ENCODE assay signal across 20 mouse cellular contexts in genomic region chr9:83659081-83659480, GRCm38 (mm10).
"Had no signal": no experiment of that assay in that cellular context is flagged by ENCODE, and none has a peak within 500 bp of the region (broad histone marks: within the 10 kb centered on the region; RNA-seq: fewer than 3 reads in every experiment).

No protein-coding gene starts in this region.

- H3K36me3 ChIP-seq: limb, embryonic 10.5 days; limb, embryonic 13.5 days; liver, embryonic 13.5 days; midbrain, embryonic 12.5 days; midbrain, embryonic 15.5 days; neural tube, embryonic 12.5 days had no signal

- H3K9me3 ChIP-seq: limb, embryonic 10.5 days; limb, embryonic 13.5 days; liver, embryonic 13.5 days; midbrain, embryonic 12.5 days; midbrain, embryonic 15.5 days had no signal

- H3K4me2 ChIP-seq: limb, embryonic 13.5 days; liver, embryonic 13.5 days; lung, embryonic 14.5 days; midbrain, embryonic 12.5 days; midbrain, embryonic 15.5 days; neural tube, embryonic 12.5 days had no signal

- H3K9ac ChIP-seq: limb, embryonic 13.5 days; liver, embryonic 13.5 days; lung, embryonic 14.5 days; midbrain, embryonic 12.5 days; midbrain, embryonic 15.5 days; neural tube, embryonic 12.5 days had no signal

- DNase-seq: kidney, adult 2 months; kidney, postnatal 25 days; layer of hippocampus, adult 9-11 months; liver; liver, embryonic 13.5 days; lung, embryonic 14.5 days; right cerebral cortex, postnatal 14 days; right cerebral cortex, postnatal 4 days; thymus, adult 18-20 months; thymus, postnatal 36 days had no signal

- ATAC-seq: intestine, postnatal 0 days; lung, postnatal 0 days; midbrain, embryonic 15.5 days had no signal

- H3K27ac ChIP-seq: kidney, postnatal 0 days; layer of hippocampus, adult 2 months; limb, embryonic 10.5 days; limb, embryonic 13.5 days; liver, embryonic 13.5 days; macrophage; midbrain, embryonic 12.5 days; midbrain, embryonic 15.5 days; neural tube, embryonic 12.5 days had no signal

- H3K27me3 ChIP-seq: limb, embryonic 13.5 days; liver, embryonic 13.5 days; midbrain, embryonic 12.5 days; midbrain, embryonic 15.5 days; neural tube, embryonic 12.5 days had no signal

- H3K4me3 ChIP-seq: layer of hippocampus, adult 2 months; limb, embryonic 10.5 days; limb, embryonic 13.5 days; liver, embryonic 13.5 days; midbrain, embryonic 12.5 days; midbrain, embryonic 15.5 days; neural tube, embryonic 12.5 days had no signal

- H3K4me1 ChIP-seq: liver, embryonic 13.5 days; neural tube, embryonic 12.5 days had no signal
